In the genomic region with DNA sequence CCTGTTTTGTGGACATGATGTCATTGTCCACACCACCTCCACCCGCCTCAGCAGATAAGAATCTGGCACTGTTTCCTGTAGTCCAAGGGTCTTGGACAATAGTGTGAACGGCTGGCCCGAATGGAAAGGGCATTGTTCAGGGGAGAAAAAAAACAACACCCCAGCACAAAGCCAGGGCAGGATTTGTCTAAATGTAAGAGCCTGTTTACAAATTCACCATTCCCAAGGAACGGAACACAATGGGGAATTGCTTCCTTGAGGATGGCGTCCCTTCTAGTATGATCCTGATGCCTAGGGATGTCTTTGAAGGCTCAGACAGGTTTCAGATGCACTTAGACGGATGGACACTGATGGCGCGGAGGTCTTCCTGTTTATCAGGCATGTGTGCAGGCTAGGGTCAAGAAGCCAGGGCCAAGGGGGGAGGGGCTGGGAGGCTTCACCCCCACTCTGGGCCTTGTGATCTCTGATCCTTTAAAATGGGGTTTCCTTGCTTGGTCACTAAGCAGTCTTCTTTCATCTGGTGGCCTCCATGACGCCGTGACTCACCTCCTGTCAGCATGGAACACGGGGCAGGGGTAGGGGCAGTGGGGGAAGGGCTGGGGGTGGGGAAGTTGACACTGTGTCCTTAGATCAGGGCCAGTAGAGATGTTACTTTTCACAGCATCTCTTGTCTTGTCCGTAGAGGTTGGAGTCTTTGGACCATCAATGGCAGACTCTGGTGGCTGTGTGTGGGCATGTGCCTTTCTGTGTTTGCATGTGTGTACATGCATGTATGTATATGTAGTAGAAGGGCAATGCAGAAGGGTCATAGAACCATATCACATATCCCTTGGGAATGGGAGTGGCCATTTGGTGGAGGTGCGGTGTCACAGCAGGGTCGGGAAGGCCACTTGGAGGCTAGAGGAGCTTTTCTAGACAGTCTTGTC, we compare ENCODE assay signal across 8 mouse cellular contexts. TPM values are rescaled to one million over a fixed set of nuclear protein-coding genes. Genes with fewer than 3 reads are reported as not detected.
A peak's percentile ranks its signal among the peaks of the same experiment; 100 is the strongest.
DNase-seq lines count a peak whose midpoint lies in the region; ATAC-seq and TF ChIP-seq lines count a peak whose summit lies in the region.

No protein-coding gene starts in this region.

- no peaks in the 10 kb centered on the region for H3K4me1 ChIP-seq in forebrain, embryonic 15.5 days

- no peak for DNase-seq in gastrocnemius, adult 2 months
- no peak for DNase-seq in gastrocnemius, postnatal 14 days
- peak; percentile 30 to 62 for DNase-seq in kidney, adult 8-10 months
- peak; percentile 85 for DNase-seq in lung, postnatal 25 days (ENCODE audit: low spot score)
- no peak for DNase-seq in embryo, embryonic 10.5 days (ENCODE audit: low spot score)
- DNase-seq in frontal cortex, postnatal 25 days (ENCODE audit: low spot score in 2 of 2) = no peak
- DNase-seq in frontal cortex, postnatal 36 days (ENCODE audit: low spot score in 2 of 2) = no peak

- H3K9ac ChIP-seq in forebrain, embryonic 15.5 days (replicated peaks) = no peak overlapping the region

- intact Hi-C loops in gastrocnemius, adult 2 months (cut with DNase I) = no loop called here
- intact Hi-C loops in gastrocnemius, postnatal 14 days (cut with DNase I; ENCODE audit: low total_unique reads) = no loop called here

- H3K27ac ChIP-seq in gastrocnemius, adult 2 months = peak overlapping the region; percentile 81
- H3K27ac ChIP-seq in forebrain, embryonic 15.5 days (replicated peaks) = no peak overlapping the region

- WGBS in forebrain, embryonic 15.5 days = 90% methylated on average over 14 of the region's 14 CpGs

- no peaks in the 10 kb centered on the region for H3K36me3 ChIP-seq in forebrain, embryonic 15.5 days

- no peak overlapping the region for H3K4me2 ChIP-seq in forebrain, embryonic 15.5 days (replicated peaks)

- no peaks in the 10 kb centered on the region for H3K9me3 ChIP-seq in forebrain, embryonic 15.5 days

- peak; percentile 29; the same call in 1 of the 2 replicates for ATAC-seq in forebrain, embryonic 15.5 days (replicated peaks)

- TF ChIP-seq CTCF in gastrocnemius, adult 2 months (IDR thresholded peaks at IDR 0.05) = no peak

- peak overlapping the region; percentile 53 for H3K4me3 ChIP-seq in gastrocnemius, adult 2 months
- H3K4me3 ChIP-seq in forebrain, embryonic 15.5 days = no peak overlapping the region

- no peaks in the 10 kb centered on the region for H3K27me3 ChIP-seq in forebrain, embryonic 15.5 days

RNA-seq across cellular contexts. Expression of gene Sema3g, which starts 15.7 kb away (rescaled TPM):
- total RNA-seq in gastrocnemius, adult 2 months (2021) = 1 to 10 TPM; 7.0 to 8.3 TPM
- 1 to 10 TPM; 7.2 to 8.7 TPM for total RNA-seq in gastrocnemius, postnatal 14 days (2021)
- 0.53 and 0.61 TPM in 2 replicates for polyA plus RNA-seq in forebrain, embryonic 15.5 days (2015; fragmentation: Nextera tagmentation; extraction: Ambion mirVana)

RNA-seq across cellular contexts. Expression of gene Nisch, which starts 16.6 kb away (rescaled TPM):
- total RNA-seq in gastrocnemius, adult 2 months (2021) = 10 to 100 TPM; 60.8 to 70.3 TPM
- total RNA-seq in gastrocnemius, postnatal 14 days (2021) = 100 to 1,000 TPM in 1 of 2 experiments, 10 to 100 TPM in 1; 93.2 to 102 TPM
- polyA plus RNA-seq in forebrain, embryonic 15.5 days (2015; fragmentation: Nextera tagmentation; extraction: Ambion mirVana) = 339 and 356 TPM in 2 replicates

RNA-seq across cellular contexts. Expression of gene Phf7, which starts 17.8 kb away (rescaled TPM):
- 1 to 10 TPM; 7.3 to 8.9 TPM for total RNA-seq in gastrocnemius, adult 2 months (2021)
- total RNA-seq in gastrocnemius, postnatal 14 days (2021) = 1 to 10 TPM; 5.5 to 6.3 TPM
- 11.9 and 13.1 TPM in 2 replicates for polyA plus RNA-seq in forebrain, embryonic 15.5 days (2015; fragmentation: Nextera tagmentation; extraction: Ambion mirVana)

RNA-seq across cellular contexts. Expression of gene Bap1, which starts 17.9 kb away (rescaled TPM):
- total RNA-seq in gastrocnemius, adult 2 months (2021) = 10 to 100 TPM; 46.7 to 48.0 TPM
- total RNA-seq in gastrocnemius, postnatal 14 days (2021) = 10 to 100 TPM; 35.2 to 40.4 TPM
- 132 and 136 TPM in 2 replicates for polyA plus RNA-seq in forebrain, embryonic 15.5 days (2015; fragmentation: Nextera tagmentation; extraction: Ambion mirVana)

RNA-seq across cellular contexts. Expression of gene Tnnc1, which starts 25.2 kb away (rescaled TPM):
- total RNA-seq in gastrocnemius, adult 2 months (2021) = 1,000 to 10,000 TPM in 1 of 2 experiments, 100 to 1,000 TPM in 1; 386 to 1,185 TPM
- total RNA-seq in gastrocnemius, postnatal 14 days (2021) = 100 to 1,000 TPM; 273 to 573 TPM
- polyA plus RNA-seq in forebrain, embryonic 15.5 days (2015; fragmentation: Nextera tagmentation; extraction: Ambion mirVana) = 1.7 and 2.2 TPM in 2 replicates

Comparison
In these comparisons a context has a peak if more than half of its experiments do, and no peak if none do; other contexts are left out.
1. DNase-seq: peak in kidney, adult 8-10 months (2 of 2) and lung, postnatal 25 days (single experiment); none in gastrocnemius, adult 2 months (single experiment), gastrocnemius, postnatal 14 days (single experiment), embryo, embryonic 10.5 days (single experiment), frontal cortex, postnatal 25 days (0 of 2) and frontal cortex, postnatal 36 days (0 of 2).